Mouse (Mus musculus): ENCODE measurements around the gene Cpvl. TPM values are rescaled to one million over a fixed set of nuclear protein-coding genes. Genes with fewer than 3 reads are reported as not detected.
A peak's percentile ranks its signal among the peaks of the same experiment; 100 is the strongest.

The Cpvl gene
- polyA plus RNA-seq, 1 experiment from 2014 or later, result 0.18 TPM

GRCm38 (mm10) chr6:53982047-53982600 lies 3.7 kb upstream of the Cpvl start:
- Histone ChIP-seq H3K4me2 (ENCODE audit: low read length) (no peak overlapping the region), H3K4me1 (ENCODE audit: control insufficient read depth, insufficient read depth, low read length) (peaks cover 4% of the 10 kb centered on the region; the same call in 1 of the 2 replicates), H3K4me3 (replicated peaks; ENCODE audit: low read depth, low read length) (no peak overlapping the region), H3K27ac (replicated peaks; ENCODE audit: low read depth, low read length) (no peak overlapping the region), H3K27me3 (ENCODE audit: control insufficient read depth, insufficient read depth, low read length) (no peaks in the 10 kb centered on the region), H3K9ac (replicated peaks; ENCODE audit: low read length) (no peak overlapping the region), H3K9me3 (ENCODE audit: control insufficient read depth, low read length) (no peaks in the 10 kb centered on the region), H3K36me3 (ENCODE audit: control insufficient read depth, insufficient read depth, low read length) (no peaks in the 10 kb centered on the region)
- no peak for DNase-seq
- WGBS, result 53% methylated on average over 9 of the region's 9 CpGs
- no peak for ATAC-seq (ENCODE audit: low FRiP score, low TSS enrichment)

- no peak overlapping the region for H3K4me3 ChIP-seq (replicated peaks; ENCODE audit: low read depth, low read length)
- ATAC-seq (ENCODE audit: low FRiP score, low TSS enrichment), result no peak
- WGBS, result 85% methylated on average over 15 of the region's 15 CpGs
Measured at GRCm38 (mm10) chr6:53980817-53981480, 2.5 kb upstream of the Cpvl start.

GRCm38 (mm10) chr6:53974040-53974439 lies 4.4 kb downstream of the Cpvl start:
- no peaks in the 10 kb centered on the region for H3K36me3 ChIP-seq (ENCODE audit: control insufficient read depth, insufficient read depth, low read length)
- no peak for DNase-seq
- H3K4me3 ChIP-seq (replicated peaks; ENCODE audit: low read depth, low read length), result no peak overlapping the region
- ATAC-seq (ENCODE audit: low FRiP score, low TSS enrichment), result no peak
- H3K9ac ChIP-seq (replicated peaks; ENCODE audit: low read length), result no peak overlapping the region
- H3K9me3 ChIP-seq (ENCODE audit: control insufficient read depth, low read length), result no peaks in the 10 kb centered on the region
- 90% methylated on average over 1 of the region's 1 CpGs for WGBS
- H3K27ac ChIP-seq (replicated peaks; ENCODE audit: low read depth, low read length), result no peak overlapping the region
- no peaks in the 10 kb centered on the region for H3K27me3 ChIP-seq (ENCODE audit: control insufficient read depth, insufficient read depth, low read length)
- H3K4me1 ChIP-seq (ENCODE audit: control insufficient read depth, insufficient read depth, low read length), result peaks cover 18% of the 10 kb centered on the region
- H3K4me2 ChIP-seq (ENCODE audit: low read length), result no peak overlapping the region

More at GRCm38 (mm10) chr6:53980817-53981480, 2.5 kb upstream of the Cpvl start:
- Histone ChIP-seq H3K36me3 (ENCODE audit: control insufficient read depth, insufficient read depth, low read length) (no peaks in the 10 kb centered on the region), H3K4me1 (ENCODE audit: control insufficient read depth, insufficient read depth, low read length) (peaks cover 4% of the 10 kb centered on the region; the same call in 1 of the 2 replicates), H3K4me2 (ENCODE audit: low read length) (no peak overlapping the region), H3K27me3 (ENCODE audit: control insufficient read depth, insufficient read depth, low read length) (no peaks in the 10 kb centered on the region), H3K27ac (replicated peaks; ENCODE audit: low read depth, low read length) (no peak overlapping the region), H3K9ac (replicated peaks; ENCODE audit: low read length) (no peak overlapping the region), H3K9me3 (ENCODE audit: control insufficient read depth, low read length) (no peaks in the 10 kb centered on the region)
- no peak for DNase-seq

GRCm38 (mm10) chr6:53973468-53973867 lies 5.0 kb downstream of the Cpvl start:
- Histone ChIP-seq H3K4me1 (ENCODE audit: control insufficient read depth, insufficient read depth, low read length) (peaks cover 18% of the 10 kb centered on the region), H3K36me3 (ENCODE audit: control insufficient read depth, insufficient read depth, low read length) (no peaks in the 10 kb centered on the region), H3K27me3 (ENCODE audit: control insufficient read depth, insufficient read depth, low read length) (no peaks in the 10 kb centered on the region), H3K4me2 (ENCODE audit: low read length) (no peak overlapping the region), H3K4me3 (replicated peaks; ENCODE audit: low read depth, low read length) (no peak overlapping the region), H3K9me3 (ENCODE audit: control insufficient read depth, low read length) (no peaks in the 10 kb centered on the region), H3K27ac (replicated peaks; ENCODE audit: low read depth, low read length) (no peak overlapping the region), H3K9ac (replicated peaks; ENCODE audit: low read length) (no peak overlapping the region)
- ATAC-seq (ENCODE audit: low FRiP score, low TSS enrichment) (0 out of 2 replicates have a peak, but pooled peaks have one; percentile 34), DNase-seq (peak; percentile 53)
- WGBS, result 24% methylated on average over 5 of the region's 5 CpGs

- no peaks in the 10 kb centered on the region for H3K36me3 ChIP-seq (ENCODE audit: control insufficient read depth, insufficient read depth, low read length)
- H3K4me1 ChIP-seq (ENCODE audit: control insufficient read depth, insufficient read depth, low read length), result peaks cover 14% of the 10 kb centered on the region
- H3K27me3 ChIP-seq (ENCODE audit: control insufficient read depth, insufficient read depth, low read length), result no peaks in the 10 kb centered on the region
- no peak overlapping the region for H3K9ac ChIP-seq (replicated peaks; ENCODE audit: low read length)
- DNase-seq (peak; percentile 62), ATAC-seq (ENCODE audit: low FRiP score, low TSS enrichment) (no peak; the same call in 1 of the 2 replicates)
- H3K9me3 ChIP-seq (ENCODE audit: control insufficient read depth, low read length), result no peaks in the 10 kb centered on the region
- no peak overlapping the region for H3K4me3 ChIP-seq (replicated peaks; ENCODE audit: low read depth, low read length)
- no peak overlapping the region for H3K4me2 ChIP-seq (ENCODE audit: low read length)
- WGBS, result 39% methylated on average over 12 of the region's 12 CpGs
- no peak overlapping the region for H3K27ac ChIP-seq (replicated peaks; ENCODE audit: low read depth, low read length)
Measured at GRCm38 (mm10) chr6:53972238-53972743, 6.2 kb downstream of the Cpvl start.

- H3K9ac ChIP-seq (replicated peaks; ENCODE audit: low read length), result no peak overlapping the region
- peaks cover 14% of the 10 kb centered on the region for H3K4me1 ChIP-seq (ENCODE audit: control insufficient read depth, insufficient read depth, low read length)
- 43% methylated on average over 3 of the region's 3 CpGs for WGBS
- no peak for ATAC-seq (ENCODE audit: low FRiP score, low TSS enrichment)
- H3K4me2 ChIP-seq (ENCODE audit: low read length), result no peak overlapping the region
- H3K27ac ChIP-seq (replicated peaks; ENCODE audit: low read depth, low read length), result no peak overlapping the region
- no peaks in the 10 kb centered on the region for H3K36me3 ChIP-seq (ENCODE audit: control insufficient read depth, insufficient read depth, low read length)
- peak; percentile 66 for DNase-seq
- no peak overlapping the region for H3K4me3 ChIP-seq (replicated peaks; ENCODE audit: low read depth, low read length)
- no peaks in the 10 kb centered on the region for H3K9me3 ChIP-seq (ENCODE audit: control insufficient read depth, low read length)
- no peaks in the 10 kb centered on the region for H3K27me3 ChIP-seq (ENCODE audit: control insufficient read depth, insufficient read depth, low read length)
Measured at GRCm38 (mm10) chr6:53971729-53972128, 6.7 kb downstream of the Cpvl start.

GRCm38 (mm10) chr6:53969081-53969480 lies 9.4 kb downstream of the Cpvl start:
- 68% methylated on average over 10 of the region's 10 CpGs for WGBS
- Histone ChIP-seq H3K27ac (replicated peaks; ENCODE audit: low read depth, low read length) (no peak overlapping the region), H3K9ac (replicated peaks; ENCODE audit: low read length) (no peak overlapping the region), H3K4me2 (ENCODE audit: low read length) (no peak overlapping the region), H3K4me1 (ENCODE audit: control insufficient read depth, insufficient read depth, low read length) (peaks cover 21% of the 10 kb centered on the region), H3K27me3 (ENCODE audit: control insufficient read depth, insufficient read depth, low read length) (no peaks in the 10 kb centered on the region), H3K4me3 (replicated peaks; ENCODE audit: low read depth, low read length) (no peak overlapping the region), H3K36me3 (ENCODE audit: control insufficient read depth, insufficient read depth, low read length) (no peaks in the 10 kb centered on the region), H3K9me3 (ENCODE audit: control insufficient read depth, low read length) (no peaks in the 10 kb centered on the region)
- ATAC-seq (ENCODE audit: low FRiP score, low TSS enrichment) (no peak), DNase-seq (no peak)

GRCm38 (mm10) chr6:53968550-53968949 lies 9.9 kb downstream of the Cpvl start:
- H3K27ac ChIP-seq (replicated peaks; ENCODE audit: low read depth, low read length), result no peak overlapping the region
- WGBS, result 90% methylated on average over 6 of the region's 6 CpGs
- no peak overlapping the region for H3K4me2 ChIP-seq (ENCODE audit: low read length)
- ATAC-seq (ENCODE audit: low FRiP score, low TSS enrichment) (no peak), DNase-seq (no peak)
- H3K4me1 ChIP-seq (ENCODE audit: control insufficient read depth, insufficient read depth, low read length), result peaks cover 20% of the 10 kb centered on the region
- no peak overlapping the region for H3K9ac ChIP-seq (replicated peaks; ENCODE audit: low read length)
- H3K36me3 ChIP-seq (ENCODE audit: control insufficient read depth, insufficient read depth, low read length), result no peaks in the 10 kb centered on the region
- no peak overlapping the region for H3K4me3 ChIP-seq (replicated peaks; ENCODE audit: low read depth, low read length)
- no peaks in the 10 kb centered on the region for H3K27me3 ChIP-seq (ENCODE audit: control insufficient read depth, insufficient read depth, low read length)
- H3K9me3 ChIP-seq (ENCODE audit: control insufficient read depth, low read length), result no peaks in the 10 kb centered on the region

- Histone ChIP-seq H3K36me3 (ENCODE audit: control insufficient read depth, insufficient read depth, low read length) (no peaks in the 10 kb centered on the region), H3K9ac (replicated peaks; ENCODE audit: low read length) (no peak overlapping the region), H3K27ac (replicated peaks; ENCODE audit: low read depth, low read length) (no peak overlapping the region), H3K27me3 (ENCODE audit: control insufficient read depth, insufficient read depth, low read length) (no peaks in the 10 kb centered on the region), H3K4me2 (ENCODE audit: low read length) (no peak overlapping the region), H3K9me3 (ENCODE audit: control insufficient read depth, low read length) (no peaks in the 10 kb centered on the region), H3K4me3 (replicated peaks; ENCODE audit: low read depth, low read length) (no peak overlapping the region), H3K4me1 (ENCODE audit: control insufficient read depth, insufficient read depth, low read length) (peaks cover 9% of the 10 kb centered on the region; the same call in 1 of the 2 replicates)
- WGBS, result 35% methylated on average over 5 of the region's 5 CpGs
- ATAC-seq (ENCODE audit: low FRiP score, low TSS enrichment), result no peak
- DNase-seq, result peak; percentile 56
Measured at GRCm38 (mm10) chr6:53966595-53966994, 11.9 kb downstream of the Cpvl start.

Measured in midbrain, embryonic 14.5 days (tissue).